Comparison of ENCODE assay signal across 21 mouse cellular contexts in the genomic region with DNA sequence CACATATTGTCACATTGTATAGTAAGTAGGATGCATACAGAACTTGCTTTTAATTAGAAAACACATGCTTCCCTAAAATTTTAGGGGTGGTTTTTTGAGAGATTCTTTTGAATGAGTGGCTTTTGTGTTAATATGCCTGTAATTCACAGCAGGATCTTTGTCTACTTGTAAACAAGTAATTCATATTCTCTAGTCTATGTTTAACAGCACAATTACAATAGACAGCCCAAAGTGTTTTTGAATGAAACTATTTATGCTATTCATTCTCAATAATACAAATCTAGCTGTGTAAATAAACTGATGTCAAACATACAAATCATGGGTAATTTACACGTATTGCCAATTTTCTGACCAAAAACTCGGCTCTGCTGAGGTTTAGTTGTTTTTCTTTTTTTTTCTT.
DNase-seq lines count a peak whose midpoint lies in the region; ATAC-seq lines count a peak whose summit lies in the region.
"Had no signal": no experiment of that assay in that cellular context is flagged by ENCODE, and none has a peak within 500 bp of the region (broad histone marks: within the 10 kb centered on the region; RNA-seq: fewer than 3 reads in every experiment).

No protein-coding gene starts in this region.

- H3K9ac ChIP-seq in forebrain, embryonic 14.5 days (ENCODE audit: low read length), result no peak overlapping the region
- no peak overlapping the region for H3K9ac ChIP-seq in midbrain, embryonic 15.5 days
- no peak overlapping the region for H3K9ac ChIP-seq in forebrain, embryonic 16.5 days (replicated peaks; ENCODE audit: low read depth, low read length)
- H3K9ac ChIP-seq: embryonic facial prominence, embryonic 13.5 days; hindbrain, embryonic 12.5 days; hindbrain, embryonic 15.5 days had no signal

- H3K36me3 ChIP-seq in forebrain, embryonic 14.5 days (ENCODE audit: control insufficient read depth, insufficient read depth, low read length), result no peaks in the 10 kb centered on the region
- no peaks in the 10 kb centered on the region for H3K36me3 ChIP-seq in forebrain, embryonic 10.5 days (replicated peaks)
- H3K36me3 ChIP-seq in midbrain, embryonic 15.5 days (replicated peaks), result no peaks in the 10 kb centered on the region
- H3K36me3 ChIP-seq in midbrain, embryonic 10.5 days, result no peaks in the 10 kb centered on the region
- H3K36me3 ChIP-seq in forebrain, embryonic 16.5 days (ENCODE audit: control insufficient read depth, insufficient read depth), result no peaks in the 10 kb centered on the region
- H3K36me3 ChIP-seq: embryonic facial prominence, embryonic 10.5 days; embryonic facial prominence, embryonic 13.5 days; hindbrain, embryonic 12.5 days; hindbrain, embryonic 15.5 days had no signal

- H3K4me2 ChIP-seq in forebrain, embryonic 14.5 days (ENCODE audit: low read length), result no peak overlapping the region
- no peak overlapping the region for H3K4me2 ChIP-seq in midbrain, embryonic 15.5 days
- H3K4me2 ChIP-seq in forebrain, embryonic 16.5 days (ENCODE audit: low read length), result no peak overlapping the region
- H3K4me2 ChIP-seq: embryonic facial prominence, embryonic 13.5 days; heart, embryonic 11.5 days; hindbrain, embryonic 12.5 days; hindbrain, embryonic 15.5 days had no signal

- peak; percentile 46 for ATAC-seq in forebrain, embryonic 14.5 days
- 0 out of 2 replicates have a peak, but pooled peaks have one; percentile 24 for ATAC-seq in midbrain, embryonic 15.5 days (replicated peaks)
- ATAC-seq in forebrain, embryonic 16.5 days, result peak; percentile 66
- ATAC-seq: CD4-positive, CD25-positive, alpha-beta regulatory T cell, adult 4 months; intestine, postnatal 0 days had no signal

- peak; percentile 42 for DNase-seq in forebrain, embryonic 14.5 days (ENCODE audit: low spot score)
- no peak for DNase-seq in forebrain, embryonic 10.5 days (ENCODE audit: extremely low spot score, low spot score)
- no peak for DNase-seq in midbrain, embryonic 10.5 days (ENCODE audit: low spot score)
- no peak for DNase-seq in cerebellum, postnatal 4 days (ENCODE audit: low spot score in 2 of 2)
- DNase-seq: adrenal gland, adult 2 months; adrenal gland, postnatal 14 days; cerebellum, adult 18-20 months; cerebellum, adult 9-10 months; gastrocnemius, adult 2 months; gastrocnemius, postnatal 14 days; heart, adult 11 months had no signal

- no peaks in the 10 kb centered on the region for H3K9me3 ChIP-seq in forebrain, embryonic 14.5 days (replicated peaks; ENCODE audit: control insufficient read depth, low read length)
- H3K9me3 ChIP-seq in forebrain, embryonic 10.5 days, result no peaks in the 10 kb centered on the region
- H3K9me3 ChIP-seq in midbrain, embryonic 15.5 days, result no peaks in the 10 kb centered on the region
- no peaks in the 10 kb centered on the region for H3K9me3 ChIP-seq in midbrain, embryonic 10.5 days (replicated peaks)
- H3K9me3 ChIP-seq in forebrain, embryonic 16.5 days (ENCODE audit: control insufficient read depth, low read length), result no peaks in the 10 kb centered on the region
- H3K9me3 ChIP-seq: embryonic facial prominence, embryonic 10.5 days; embryonic facial prominence, embryonic 13.5 days; hindbrain, embryonic 12.5 days; hindbrain, embryonic 15.5 days had no signal

- H3K4me1 ChIP-seq in forebrain, embryonic 14.5 days (ENCODE audit: control insufficient read depth, insufficient read depth, low read length), result no peaks in the 10 kb centered on the region; the same call in 1 of the 2 replicates
- peaks cover 20% of the 10 kb centered on the region for H3K4me1 ChIP-seq in forebrain, embryonic 10.5 days
- H3K4me1 ChIP-seq in midbrain, embryonic 15.5 days, result peaks cover 3% of the 10 kb centered on the region; the same call in 1 of the 2 replicates
- H3K4me1 ChIP-seq in midbrain, embryonic 10.5 days, result peaks cover 19% of the 10 kb centered on the region
- H3K4me1 ChIP-seq in forebrain, embryonic 16.5 days (replicated peaks; ENCODE audit: control insufficient read depth, insufficient read depth, low read length), result no peaks in the 10 kb centered on the region; the same call in 1 of the 2 replicates
- H3K4me1 ChIP-seq: embryonic facial prominence, embryonic 10.5 days; embryonic facial prominence, embryonic 13.5 days; hindbrain, embryonic 12.5 days; hindbrain, embryonic 15.5 days had no signal

- no peak overlapping the region for H3K27ac ChIP-seq in forebrain, embryonic 14.5 days (ENCODE audit: low read depth, low read length)
- no peak overlapping the region for H3K27ac ChIP-seq in forebrain, embryonic 10.5 days
- no peak overlapping the region for H3K27ac ChIP-seq in midbrain, embryonic 15.5 days
- no peak overlapping the region for H3K27ac ChIP-seq in midbrain, embryonic 10.5 days (replicated peaks)
- no peak overlapping the region for H3K27ac ChIP-seq in forebrain, embryonic 16.5 days (ENCODE audit: low read length)
- H3K27ac ChIP-seq: embryonic facial prominence, embryonic 10.5 days; embryonic facial prominence, embryonic 13.5 days; gastrocnemius, adult 2 months; hindbrain, embryonic 12.5 days; hindbrain, embryonic 15.5 days had no signal

- no peaks in the 10 kb centered on the region for H3K27me3 ChIP-seq in forebrain, embryonic 14.5 days (replicated peaks; ENCODE audit: control insufficient read depth, insufficient read depth, low read length)
- H3K27me3 ChIP-seq in forebrain, embryonic 10.5 days (ENCODE audit: poor library complexity, severe bottlenecking), result peaks cover 4% of the 10 kb centered on the region; the same call in 1 of the 2 replicates
- no peaks in the 10 kb centered on the region for H3K27me3 ChIP-seq in midbrain, embryonic 15.5 days (replicated peaks)
- H3K27me3 ChIP-seq in midbrain, embryonic 10.5 days (ENCODE audit: low read depth, poor library complexity, severe bottlenecking), result no peaks in the 10 kb centered on the region
- no peaks in the 10 kb centered on the region for H3K27me3 ChIP-seq in forebrain, embryonic 16.5 days (replicated peaks; ENCODE audit: control insufficient read depth, insufficient read depth, low read length)
- H3K27me3 ChIP-seq: embryonic facial prominence, embryonic 13.5 days; hindbrain, embryonic 12.5 days; hindbrain, embryonic 15.5 days had no signal

- H3K4me3 ChIP-seq in forebrain, embryonic 14.5 days (ENCODE audit: low read depth, low read length), result no peak overlapping the region
- H3K4me3 ChIP-seq in forebrain, embryonic 10.5 days, result no peak overlapping the region
- no peak overlapping the region for H3K4me3 ChIP-seq in midbrain, embryonic 15.5 days
- no peak overlapping the region for H3K4me3 ChIP-seq in midbrain, embryonic 10.5 days
- H3K4me3 ChIP-seq in forebrain, embryonic 16.5 days (replicated peaks; ENCODE audit: low read length), result no peak overlapping the region
- H3K4me3 ChIP-seq: embryonic facial prominence, embryonic 10.5 days; embryonic facial prominence, embryonic 13.5 days; erythroblast, embryonic 14.5 days; gastrocnemius, adult 2 months; hindbrain, embryonic 12.5 days; hindbrain, embryonic 15.5 days had no signal

- 10% methylated on average over 2 of the region's 2 CpGs for WGBS in forebrain, embryonic 14.5 days
- 47% methylated on average over 2 of the region's 2 CpGs for WGBS in forebrain, embryonic 10.5 days
- WGBS in midbrain, embryonic 15.5 days, result 21% methylated on average over 2 of the region's 2 CpGs
- WGBS in midbrain, embryonic 10.5 days, result 47% methylated on average over 2 of the region's 2 CpGs
- 8% methylated on average over 2 of the region's 2 CpGs for WGBS in forebrain, embryonic 16.5 days
